Mouse (Mus musculus) layer of hippocampus, adult 9-10 months (tissue): ENCODE data around the gene Skint8.
"Not testable (repeated sequence)": the region's sequence is repeated elsewhere in the genome, so short reads cannot be mapped to it uniquely, and the experiment has no call there.

ENCODE experiments used
- DNase-seq: peaks from one replicate; pipeline ENCODE4 v3.0.0; 2022; ENCODE audit warnings: low spot score

Skint8 gene

GRCm38 (mm10) chr4:111919092-111919491 lies at the start of gene Skint8:
Gene Skint8 (plus strand): TSS chr4:111919392.
- DNase-seq: no peak

DNA sequence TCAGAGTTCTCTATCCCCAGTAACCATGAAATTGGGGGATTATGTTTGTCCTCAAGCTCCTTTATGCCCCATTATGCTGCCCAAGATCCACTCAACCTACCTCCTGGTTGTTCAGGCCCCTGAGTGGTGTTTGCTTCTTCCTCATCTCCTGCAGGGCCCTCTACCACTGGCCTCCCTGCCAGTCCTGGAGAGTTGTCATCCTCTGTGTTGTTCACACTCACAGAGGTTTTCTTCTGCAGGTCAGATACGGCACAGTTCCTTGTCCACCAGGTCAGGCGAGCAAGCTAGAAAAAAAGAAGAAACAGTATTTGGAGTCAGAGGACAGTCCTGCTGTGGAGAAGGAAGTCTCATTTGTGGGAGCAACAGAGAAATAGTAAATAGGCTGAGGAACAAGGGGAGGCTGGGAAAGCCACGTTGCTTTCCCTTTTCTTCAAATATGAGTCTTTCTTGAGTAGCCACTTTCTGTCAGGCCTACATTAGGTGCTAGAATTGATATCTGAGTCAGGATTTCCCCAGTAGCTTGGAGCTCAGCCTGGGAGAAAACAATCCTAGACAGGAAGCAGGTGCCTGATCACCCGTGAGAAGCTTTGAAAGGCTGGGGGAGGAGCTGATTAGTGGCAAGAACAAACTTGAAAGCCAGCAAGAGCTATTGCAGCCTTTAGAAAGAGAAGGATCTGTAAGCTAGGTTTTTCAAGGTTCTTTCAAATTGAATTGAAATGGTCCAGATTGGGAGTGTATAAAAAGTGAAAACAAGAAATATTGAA lies 38.9 kb upstream of the Skint8 start:
- no peak for DNase-seq

- DNase-seq: no peak
These were observed 35.6 kb upstream of the Skint8 start for GRCm38 (mm10) chr4:111883543-111883942.

GRCm38 (mm10) chr4:111886018-111886417 lies 33.2 kb upstream of the Skint8 start:
- DNase-seq: peak; percentile 80

- DNase-seq: peak; percentile 93
These were observed 32.6 kb upstream of the Skint8 start for GRCm38 (mm10) chr4:111886607-111887006.

DNA sequence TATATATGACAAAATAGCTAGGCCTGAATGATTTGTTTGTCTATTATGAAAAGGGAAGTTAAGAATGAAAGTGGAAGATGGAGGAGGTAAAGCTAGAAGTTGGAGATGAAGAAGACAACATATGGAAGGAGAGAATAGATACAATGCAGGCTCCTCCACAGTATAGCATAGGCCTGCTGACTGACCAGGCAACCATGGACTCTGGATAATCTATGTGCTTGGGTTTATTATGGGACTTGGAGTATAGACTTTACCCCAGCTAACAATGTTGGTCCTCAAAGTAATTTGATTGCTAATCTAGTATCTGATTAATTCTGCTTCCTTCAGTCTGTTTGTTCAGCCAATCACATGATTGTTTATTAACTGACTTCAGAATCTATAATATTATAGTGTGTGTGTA lies 27.1 kb upstream of the Skint8 start:
- no peak for DNase-seq

DNA sequence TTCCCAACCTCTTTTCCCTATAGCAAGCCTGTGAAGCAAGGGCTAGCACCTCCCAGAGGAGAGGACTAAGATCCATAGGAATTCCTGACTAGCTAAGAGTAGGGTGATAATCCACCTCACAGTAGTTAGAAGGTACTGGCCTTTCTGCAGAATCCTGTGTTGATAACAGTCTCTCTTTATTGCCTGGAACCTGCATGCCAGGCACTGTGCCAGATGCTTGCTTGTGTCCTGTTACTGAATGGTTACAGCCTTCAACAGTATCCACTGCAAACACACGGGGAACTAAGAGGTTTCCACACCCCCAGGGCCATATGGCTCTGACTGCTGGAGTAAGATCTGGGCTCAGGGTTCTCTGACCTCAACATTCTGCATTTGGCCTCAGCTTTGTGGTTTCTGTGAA lies 21.4 kb upstream of the Skint8 start:
- no peak for DNase-seq

DNA sequence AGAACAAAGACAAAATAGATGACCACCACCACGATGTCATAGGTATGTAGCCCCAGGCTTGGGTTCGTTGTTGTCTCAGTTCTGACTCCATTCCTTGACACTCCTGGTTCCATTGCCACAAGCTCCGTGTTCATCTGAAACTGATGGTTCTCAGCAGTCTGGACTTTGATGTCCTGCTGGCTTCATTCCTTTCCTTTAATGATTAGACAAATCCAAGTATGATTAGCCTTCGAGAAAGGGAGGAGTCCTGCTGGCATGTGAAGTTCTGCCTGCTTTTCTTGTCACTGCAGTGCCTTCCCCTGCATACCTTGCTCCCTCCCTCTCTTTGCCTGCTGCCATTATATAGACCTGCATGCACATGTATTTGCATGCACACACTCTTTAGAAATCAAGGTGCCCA lies 20.6 kb upstream of the Skint8 start:
- DNase-seq: no peak

GRCm38 (mm10) chr4:111900491-111900890 lies 18.7 kb upstream of the Skint8 start:
- DNase-seq: not testable (repeated sequence)

- DNase-seq: no peak
These were observed 17.7 kb upstream of the Skint8 start for GRCm38 (mm10) chr4:111901473-111901872.

GRCm38 (mm10) chr4:111902775-111903174 lies 16.4 kb upstream of the Skint8 start, which contains the start of gene Slc5a9:
Gene Slc5a9 (minus strand): TSS chr4:111902918.
- no peak for DNase-seq

GRCm38 (mm10) chr4:111907926-111908325 lies 11.3 kb upstream of the Skint8 start:
- peak; percentile 16 for DNase-seq

- no peak for DNase-seq
These were observed 42.1 kb downstream of the Skint8 start for GRCm38 (mm10) chr4:111961309-111961708.

DNA sequence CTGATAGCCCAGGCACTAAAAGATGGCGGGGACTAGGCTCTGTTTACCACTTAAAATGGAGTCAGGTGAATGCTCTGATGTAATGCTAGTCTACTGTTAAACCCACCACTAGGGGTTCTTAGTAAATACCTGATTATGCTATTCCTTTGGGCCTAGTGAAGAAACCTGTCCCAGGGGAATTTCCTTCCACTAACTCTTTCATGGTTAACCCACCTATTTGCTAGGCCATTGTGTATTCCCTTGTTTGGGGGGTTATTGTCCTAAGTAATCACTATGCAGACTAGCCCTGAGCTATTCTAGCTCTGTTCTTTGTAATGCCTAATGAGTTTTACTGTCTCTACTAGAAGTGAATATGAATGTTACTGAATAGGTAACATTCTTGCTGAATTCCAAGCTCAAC lies 44.0 kb downstream of the Skint8 start:
- DNase-seq: not testable (repeated sequence)

DNA sequence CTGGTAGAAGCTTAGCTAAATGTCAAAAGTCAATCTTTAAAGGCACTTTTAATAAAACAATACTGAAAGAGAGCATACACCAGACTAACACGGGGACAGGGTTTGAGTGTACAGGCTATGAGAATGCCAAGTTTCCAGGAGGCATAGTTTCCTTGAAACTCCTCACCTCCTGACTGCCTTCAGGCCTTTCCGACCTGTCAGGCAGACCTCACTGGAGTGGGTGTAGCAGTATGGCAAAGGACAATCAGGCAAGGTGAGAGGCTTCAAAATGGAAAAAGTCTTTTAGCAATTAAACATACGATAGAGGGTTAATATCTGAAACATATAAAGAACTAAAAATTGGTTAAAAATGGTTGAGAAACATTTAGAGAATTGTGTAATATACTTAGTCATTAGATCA lies 44.5 kb downstream of the Skint8 start:
- no peak for DNase-seq

DNA sequence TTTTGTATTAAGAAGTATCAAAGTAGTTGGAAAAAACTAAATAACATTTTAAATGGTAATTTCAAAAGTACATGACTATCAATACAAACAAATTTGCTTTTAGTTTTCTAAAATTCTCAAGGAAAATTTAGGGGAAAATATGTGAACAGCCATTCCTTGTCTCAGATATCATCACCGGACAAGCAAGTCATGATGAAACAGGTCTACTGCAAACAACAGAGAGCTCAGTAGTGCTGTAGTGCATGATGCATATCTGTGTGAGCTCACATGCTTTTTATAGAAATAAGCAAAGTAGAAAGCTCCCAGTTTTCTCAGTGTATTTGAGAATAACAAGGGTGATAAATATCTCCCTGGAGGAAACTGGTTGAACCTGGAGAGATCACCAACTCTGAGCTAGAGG lies 53.4 kb downstream of the Skint8 start, which contains the start of gene Skint7:
Skint7 (plus strand) TSS at position 301 of the 400 bp plus-strand sequence.
- no peak for DNase-seq
